Mouse (Mus musculus) urinary bladder, adult 2 months (tissue): ENCODE results near the gene Gm49380. TPM values are rescaled to one million over a fixed set of nuclear protein-coding genes. Genes with fewer than 3 reads are reported as not detected.
"Not testable (repeated sequence)": the region's sequence is repeated elsewhere in the genome, so short reads cannot be mapped to it uniquely, and the experiment has no call there.

Source experiments
- DNase-seq: peaks from one replicate; pipeline ENCODE4 v3.0.0; 2022; ENCODE audit warnings: low spot score
- polyA plus RNA-seq: library from polyadenylated mRNA; depleted of rRNA; stranded (reverse); fragments of >200 nt; gene quantifications from 2 replicates; pipeline ENCODE4 v1.2.3, GENCODE M21; 2012

Gene Gm49380
- polyA plus RNA-seq, 1 experiment: 0.36 TPM

DNA sequence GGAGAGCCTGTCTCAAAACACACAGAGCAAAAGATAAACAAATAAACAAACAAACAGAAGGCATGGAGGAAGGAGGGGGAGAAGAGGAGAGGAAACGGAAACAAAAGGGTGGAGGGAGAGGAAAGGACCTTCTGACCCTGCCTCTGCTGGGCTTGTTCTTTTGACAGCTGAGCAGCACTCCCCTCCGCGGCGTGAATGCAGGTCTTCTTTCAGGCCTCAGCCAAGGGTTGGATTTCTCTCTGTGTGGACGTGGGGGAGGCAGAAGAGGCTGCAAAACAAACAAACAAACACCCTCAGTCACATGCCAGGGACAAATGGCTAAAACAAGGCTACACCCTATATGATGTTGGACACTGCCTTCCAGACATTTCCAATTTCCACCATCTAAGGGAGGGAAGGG lies 11.7 kb upstream of the Gm49380 start:
- DNase-seq: no peak

DNA sequence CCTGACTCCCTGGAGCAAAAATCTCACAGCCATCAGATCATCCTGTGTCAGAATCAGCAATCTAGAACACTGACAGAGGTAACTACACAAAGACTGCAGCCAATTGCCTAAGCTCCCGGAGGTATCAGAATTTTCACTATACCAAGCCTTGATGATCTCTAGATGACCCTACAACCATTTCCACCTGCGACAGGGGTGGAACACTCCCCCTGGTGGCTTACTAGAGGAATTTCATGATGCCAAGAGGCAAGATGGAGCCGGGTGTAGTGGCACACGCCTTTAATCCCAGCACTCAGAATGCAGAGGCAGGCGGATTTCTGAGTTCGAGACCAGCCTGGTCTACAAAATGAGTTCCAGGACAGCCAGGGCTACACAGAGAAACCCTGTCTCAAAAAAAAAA lies 11.0 kb upstream of the Gm49380 start:
- no peak for DNase-seq

DNA sequence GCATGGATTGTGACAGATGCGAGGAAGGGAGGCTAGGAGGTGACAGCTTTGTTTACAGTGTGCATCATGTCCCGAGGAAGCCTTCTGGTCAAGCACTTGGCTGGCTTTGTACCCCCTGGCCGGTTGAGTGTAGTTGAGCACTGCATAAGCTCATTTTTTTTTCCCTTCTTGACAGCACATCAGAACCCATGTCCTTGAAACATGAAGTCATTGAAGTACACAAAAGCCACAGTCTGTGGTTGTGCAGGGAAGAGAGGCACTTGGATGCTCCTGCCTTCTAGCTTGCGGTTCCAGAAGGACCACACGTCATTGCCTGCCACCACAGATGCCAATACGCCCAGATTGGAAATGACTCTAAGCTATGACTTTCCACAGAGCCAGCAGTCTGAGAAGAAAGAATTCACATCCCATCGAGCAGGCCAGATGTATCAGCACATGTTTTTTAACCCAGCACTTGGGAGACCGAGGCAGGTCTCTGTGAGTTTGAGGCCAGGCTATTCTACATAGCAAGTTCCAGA lies 6.7 kb upstream of the Gm49380 start:
- no peak for DNase-seq

DNA sequence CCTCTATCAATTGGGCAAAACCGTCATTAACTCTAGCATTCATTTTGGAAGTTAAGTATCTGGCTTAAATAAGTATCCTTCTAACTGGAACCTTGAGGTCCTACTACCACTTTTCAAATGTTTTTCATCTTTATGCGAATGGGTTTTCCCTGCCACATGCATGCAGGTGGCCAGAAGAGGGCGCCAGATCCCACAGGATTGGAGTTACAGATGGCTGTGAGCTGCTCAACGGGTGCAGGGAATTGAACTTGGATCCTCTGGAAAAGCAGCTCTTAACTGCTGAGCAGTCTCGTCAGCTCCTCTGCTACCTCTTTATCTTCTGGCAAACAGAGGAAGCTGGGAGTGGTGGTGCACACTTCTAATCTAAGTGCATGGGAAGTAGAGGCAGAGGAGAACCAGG lies 5.7 kb upstream of the Gm49380 start:
- DNase-seq: no peak

DNA sequence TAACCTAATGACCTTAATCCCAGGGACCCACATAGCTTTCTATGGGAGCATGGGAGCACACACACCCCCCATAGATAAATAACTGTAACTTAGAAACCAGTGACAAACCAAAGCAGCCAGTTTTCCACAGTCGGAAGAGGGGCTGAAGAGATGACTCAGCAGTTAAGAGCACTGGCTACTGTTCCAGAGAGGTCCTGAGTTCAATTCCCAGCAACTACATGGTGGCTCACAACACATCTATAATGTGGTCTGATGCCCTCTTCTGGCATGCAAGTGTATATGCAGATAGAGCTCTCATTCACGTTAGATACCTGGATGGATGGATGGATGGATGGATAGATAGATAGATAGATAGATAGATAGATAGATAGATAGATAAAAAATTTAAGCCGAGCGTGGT lies 2.9 kb upstream of the Gm49380 start:
- DNase-seq: no peak

DNA sequence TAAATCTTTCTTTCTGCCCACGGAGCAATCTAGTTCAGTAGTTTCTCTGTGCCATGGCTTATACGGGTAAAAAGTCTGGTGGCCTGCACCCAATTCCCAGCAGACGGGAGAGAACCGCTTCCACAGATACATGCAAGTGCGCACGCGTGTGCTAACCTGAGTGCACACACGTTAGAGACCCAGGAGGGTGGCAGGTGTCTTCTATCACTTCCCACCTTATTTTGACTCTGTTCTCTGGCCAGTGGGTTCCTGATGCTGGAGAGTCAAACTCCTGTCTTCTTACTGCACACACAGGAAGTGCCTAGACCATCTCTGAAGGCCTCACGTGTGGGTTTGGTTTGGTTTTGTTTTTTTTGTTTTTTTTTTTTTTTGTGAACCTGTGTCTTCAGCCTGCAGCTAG lies 2.3 kb upstream of the Gm49380 start:
- DNase-seq: no peak

DNA sequence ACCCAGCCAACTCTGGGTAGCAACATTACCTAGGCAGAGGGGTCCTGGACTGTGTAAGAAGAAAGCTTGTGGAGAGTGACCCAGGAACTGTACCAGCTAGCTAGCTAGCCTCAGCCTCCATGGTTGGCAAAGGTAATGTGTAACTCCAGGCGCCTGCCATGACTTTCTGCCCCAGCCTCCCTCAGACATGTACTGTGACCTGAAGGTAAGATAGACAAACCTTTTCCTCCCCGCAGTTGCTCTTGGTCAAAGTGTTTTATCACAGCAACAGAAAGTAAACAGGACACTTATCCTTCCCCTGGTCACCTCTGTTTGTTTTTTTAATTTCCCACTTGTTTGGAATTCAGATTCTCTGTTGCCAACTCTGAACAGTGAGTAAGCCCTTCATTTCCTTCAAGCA lies 1.2 kb upstream of the Gm49380 start:
- no peak for DNase-seq

DNA sequence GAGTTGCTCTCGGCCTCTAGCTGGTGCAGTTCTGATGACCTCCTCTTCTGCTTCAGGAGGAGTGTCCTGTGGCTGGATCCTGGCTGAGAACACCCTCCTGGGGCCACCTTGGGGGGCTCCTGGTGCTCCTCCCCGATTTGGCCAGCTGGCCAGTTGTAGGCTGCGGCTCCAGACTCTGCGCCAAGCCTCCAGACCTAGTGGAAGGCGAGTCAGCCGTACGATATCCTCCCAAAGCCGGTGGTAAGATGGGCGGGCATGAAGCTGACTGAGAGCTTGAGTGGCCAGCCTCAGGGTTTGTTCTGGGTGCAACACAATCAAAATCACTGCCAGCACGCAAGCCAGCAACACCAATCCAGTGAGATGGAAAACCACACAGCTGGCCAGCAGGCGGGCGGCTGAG lies 1.4 kb downstream of the Gm49380 start:
- not testable (repeated sequence) for DNase-seq

DNA sequence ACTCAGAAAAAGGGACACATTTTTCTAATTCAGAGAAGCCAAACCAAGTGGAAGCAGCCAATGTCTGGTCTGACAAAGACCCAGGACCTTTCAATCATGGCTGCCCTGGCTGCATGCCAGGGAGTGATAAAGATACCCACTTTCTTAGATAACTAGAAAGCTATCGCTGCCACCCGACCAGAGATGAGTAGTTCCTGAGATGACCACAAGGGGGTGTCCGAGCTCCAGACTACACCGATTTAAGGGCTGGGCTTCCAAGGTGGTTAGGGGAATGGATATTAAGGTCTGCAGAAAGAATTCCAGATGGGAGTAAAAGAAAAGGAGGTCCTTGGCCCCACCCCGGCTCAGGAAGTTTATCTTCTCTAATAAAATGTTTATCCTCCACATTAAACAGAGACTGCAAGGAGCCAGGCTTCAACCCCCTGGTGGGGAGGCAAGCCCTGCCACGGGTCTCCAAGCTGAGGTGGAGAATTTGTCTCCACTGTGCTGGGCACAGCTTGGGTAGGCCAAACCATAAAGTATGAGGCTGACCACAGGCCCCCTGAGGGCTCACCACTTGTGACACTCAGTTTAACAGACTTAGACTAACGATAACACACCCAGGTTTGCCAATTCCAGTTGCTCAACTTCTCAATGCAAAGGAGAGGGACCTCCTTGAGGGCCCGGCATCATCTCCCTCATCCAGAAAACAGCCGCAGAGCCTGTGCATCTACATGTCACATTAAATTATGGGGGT lies 3.8 kb downstream of the Gm49380 start:
- DNase-seq: no peak

DNA sequence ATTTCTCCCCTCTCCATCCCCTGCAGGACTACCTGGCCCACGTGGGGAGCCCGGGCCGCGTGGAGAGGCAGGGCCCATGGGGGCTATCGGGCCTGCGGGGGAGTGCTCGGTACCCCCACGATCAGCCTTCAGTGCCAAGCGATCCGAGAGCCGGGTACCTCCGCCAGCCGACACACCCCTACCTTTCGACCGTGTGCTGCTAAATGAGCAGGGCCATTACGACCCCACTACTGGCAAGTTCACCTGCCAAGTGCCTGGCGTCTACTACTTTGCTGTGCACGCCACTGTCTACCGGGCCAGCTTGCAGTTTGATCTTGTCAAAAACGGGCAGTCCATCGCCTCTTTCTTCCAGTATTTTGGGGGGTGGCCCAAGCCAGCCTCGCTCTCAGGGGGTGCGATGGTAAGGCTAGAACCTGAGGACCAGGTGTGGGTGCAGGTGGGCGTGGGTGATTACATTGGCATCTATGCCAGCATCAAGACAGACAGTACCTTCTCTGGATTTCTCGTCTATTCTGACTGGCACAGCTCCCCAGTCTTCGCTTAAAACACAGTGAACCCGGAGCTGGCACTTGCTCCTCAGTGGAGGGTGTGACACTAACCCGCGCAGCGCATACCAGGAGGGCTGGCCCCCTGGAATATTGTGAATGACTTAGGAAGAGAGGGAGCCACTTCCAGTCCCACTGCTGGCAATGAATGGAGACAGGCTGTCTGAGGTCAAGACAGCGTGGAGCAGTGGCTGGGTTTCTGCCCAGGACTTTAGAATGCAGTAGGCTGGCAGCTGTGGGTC lies 4.8 kb downstream of the Gm49380 start:
- DNase-seq: no peak

DNA sequence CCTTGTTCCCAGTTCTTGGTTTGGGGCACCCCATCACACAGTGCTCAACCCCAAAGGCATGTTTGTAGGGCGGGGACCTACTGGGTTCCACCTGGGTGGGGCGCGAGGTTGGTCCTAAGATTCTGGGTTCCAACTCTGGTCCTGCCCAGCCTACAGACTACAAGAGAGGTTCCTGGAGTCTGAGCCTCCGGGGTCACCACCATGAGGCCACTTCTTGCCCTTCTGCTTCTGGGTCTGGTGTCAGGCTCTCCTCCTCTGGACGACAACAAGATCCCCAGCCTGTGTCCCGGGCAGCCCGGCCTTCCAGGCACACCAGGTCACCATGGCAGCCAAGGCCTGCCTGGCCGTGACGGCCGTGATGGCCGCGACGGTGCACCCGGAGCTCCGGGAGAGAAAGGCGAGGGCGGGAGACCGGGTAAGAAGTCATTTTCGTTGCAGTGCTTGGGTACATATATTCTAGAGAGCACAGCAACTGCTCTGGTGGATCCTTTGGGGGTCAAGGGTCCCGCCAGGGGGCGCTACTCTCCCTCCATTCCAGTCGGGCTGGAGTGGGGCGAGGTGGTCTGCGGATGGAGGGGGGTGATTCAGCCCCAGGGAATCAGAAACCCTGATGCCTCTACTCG lies 5.6 kb downstream of the Gm49380 start:
- DNase-seq: no peak

DNA sequence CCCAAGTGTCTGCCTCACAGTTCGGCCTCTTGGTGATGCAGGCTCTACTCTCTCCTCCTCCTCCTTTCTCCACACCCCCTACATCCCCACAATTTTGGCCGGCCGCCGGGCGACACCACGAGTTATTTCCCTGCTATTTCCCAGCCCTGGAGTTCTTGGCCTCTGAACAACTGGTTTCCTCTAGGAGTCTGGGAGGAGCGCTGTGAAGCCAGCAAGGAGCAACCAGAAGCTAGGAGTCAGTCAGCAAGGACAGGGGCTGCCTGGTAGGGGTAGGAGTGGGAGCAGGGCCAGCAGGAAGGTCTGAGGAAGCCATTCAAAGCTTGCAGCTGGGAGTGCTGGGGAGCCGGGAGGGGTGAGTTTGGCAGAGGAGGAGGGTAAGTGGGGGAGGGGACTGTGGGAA lies 6.2 kb downstream of the Gm49380 start, which contains the start of gene C1qtnf5:
TSS of gene C1qtnf5 (plus strand) at position 136 of the 400 bp plus-strand sequence.
- DNase-seq: no peak

DNA sequence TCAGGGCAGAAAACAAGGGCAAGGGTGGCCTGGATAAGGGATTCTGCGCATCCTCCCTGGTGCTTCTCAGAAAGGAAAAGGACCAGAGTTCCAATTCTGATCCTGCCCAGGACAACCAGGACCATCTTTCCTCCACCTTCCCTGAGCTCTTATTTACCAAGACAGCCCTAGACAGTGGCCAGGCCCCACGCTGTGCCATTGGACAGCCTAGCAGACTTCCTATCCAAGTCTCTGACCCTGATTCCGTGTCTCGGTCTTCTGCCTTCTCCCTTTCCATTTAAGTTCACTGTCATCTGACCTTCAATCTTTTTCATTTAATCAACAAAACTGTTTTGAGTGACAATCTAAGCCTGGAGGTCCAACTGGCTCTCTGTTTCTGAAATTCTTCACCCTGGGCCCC lies 6.7 kb downstream of the Gm49380 start:
- no peak for DNase-seq

DNA sequence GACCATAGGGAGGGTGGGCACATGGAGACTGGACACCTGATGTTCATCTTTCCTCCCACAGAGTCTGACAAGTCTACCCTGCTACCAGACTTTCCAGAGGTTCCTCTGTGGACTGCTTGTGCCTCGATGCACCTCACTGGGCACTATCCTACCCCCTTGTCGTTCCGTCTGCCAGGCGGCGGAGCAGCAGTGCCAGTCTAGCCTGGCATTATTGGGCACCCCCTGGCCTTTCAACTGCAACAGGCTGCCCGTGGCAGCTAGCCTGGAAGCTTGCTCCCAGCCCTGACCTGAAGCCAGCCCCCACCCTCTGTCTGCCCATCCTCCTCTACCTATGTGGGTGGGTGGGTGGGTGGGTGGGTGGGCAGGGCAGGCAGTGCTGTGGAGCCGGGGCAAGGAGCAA lies 7.1 kb downstream of the Gm49380 start:
- no peak for DNase-seq

DNA sequence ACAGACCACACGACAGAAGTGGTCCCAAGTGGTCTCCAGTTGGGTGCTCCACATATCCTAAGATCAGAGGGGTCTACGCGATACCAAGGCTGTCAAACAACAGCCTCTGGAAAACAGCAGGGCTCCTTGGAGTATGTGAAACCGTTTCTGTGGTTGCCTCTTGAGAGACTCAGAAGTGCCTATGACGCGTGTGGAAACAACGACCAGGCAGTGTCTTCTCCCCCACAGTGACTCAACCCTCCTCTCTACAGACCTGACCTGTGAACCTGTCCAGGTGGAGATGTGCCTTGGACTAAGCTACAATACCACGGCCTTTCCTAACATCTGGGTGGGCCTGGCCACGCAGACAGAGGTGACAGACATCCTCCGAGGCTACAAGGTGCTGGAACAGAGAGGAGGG lies 7.5 kb downstream of the Gm49380 start:
- DNase-seq: no peak

DNA sequence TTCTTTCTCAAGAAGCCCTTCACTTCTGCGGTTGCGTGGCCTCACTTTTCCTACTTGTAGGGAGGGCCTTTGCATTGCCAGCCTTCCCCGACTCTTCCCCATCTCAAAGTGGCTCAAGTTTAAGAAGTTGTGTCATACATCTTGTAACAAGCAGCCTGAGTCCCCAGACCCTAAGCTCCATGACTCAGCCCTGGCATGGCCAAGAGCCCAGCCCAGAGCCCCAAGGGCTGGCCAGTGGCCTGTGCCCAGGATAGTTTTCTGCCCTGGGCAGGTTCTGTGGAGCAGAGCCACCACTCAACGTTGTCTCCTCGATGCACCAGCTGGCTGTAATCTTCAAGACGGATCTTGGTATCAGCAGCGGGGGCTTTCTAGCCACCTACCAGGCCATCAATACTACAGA lies 8.4 kb downstream of the Gm49380 start:
- no peak for DNase-seq

DNA sequence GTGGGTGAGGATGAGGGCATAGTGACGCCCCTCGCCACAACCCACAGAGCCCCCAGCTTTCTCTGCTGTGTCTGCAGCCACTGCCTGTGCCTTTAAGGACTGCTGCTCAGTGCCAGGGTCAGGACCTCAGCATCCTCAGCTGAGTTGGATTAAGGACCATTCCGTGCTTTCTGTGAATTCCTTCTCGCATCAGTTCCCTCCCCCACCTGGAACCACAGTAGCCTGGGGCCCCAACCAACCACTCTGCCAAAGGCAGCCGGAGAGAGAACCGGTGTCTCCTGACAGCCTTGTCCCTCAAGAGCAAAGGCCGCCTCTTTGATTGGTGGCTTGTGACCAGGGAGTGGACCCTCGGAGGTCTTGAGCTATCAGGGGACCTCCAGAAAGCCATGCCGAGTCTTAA lies 11.8 kb downstream of the Gm49380 start, which contains the start of gene Mfrp:
TSS of gene Mfrp (plus strand) at position 240 of the 400 bp plus-strand sequence.
- DNase-seq: no peak

DNA sequence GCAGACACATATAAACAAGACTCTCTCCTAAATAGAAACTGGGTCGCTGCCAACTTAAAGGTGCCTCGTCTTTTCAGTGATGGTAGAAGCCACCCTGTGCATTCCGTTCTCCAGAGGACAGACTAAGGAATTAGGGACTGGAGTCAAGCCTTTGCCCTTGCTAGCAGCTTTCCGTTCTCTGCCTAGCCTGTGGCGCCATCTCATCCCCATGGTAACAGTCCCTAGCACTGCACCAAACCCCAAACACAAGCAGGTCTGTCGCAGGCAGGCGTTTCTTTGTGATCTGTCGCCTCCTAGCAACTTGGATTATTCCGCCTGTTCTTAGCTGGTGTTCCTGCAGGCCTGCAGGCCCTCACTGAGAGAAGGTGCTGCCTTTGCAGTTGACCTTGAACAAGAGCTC lies 16.8 kb downstream of the Gm49380 start:
- DNase-seq: no peak

DNA sequence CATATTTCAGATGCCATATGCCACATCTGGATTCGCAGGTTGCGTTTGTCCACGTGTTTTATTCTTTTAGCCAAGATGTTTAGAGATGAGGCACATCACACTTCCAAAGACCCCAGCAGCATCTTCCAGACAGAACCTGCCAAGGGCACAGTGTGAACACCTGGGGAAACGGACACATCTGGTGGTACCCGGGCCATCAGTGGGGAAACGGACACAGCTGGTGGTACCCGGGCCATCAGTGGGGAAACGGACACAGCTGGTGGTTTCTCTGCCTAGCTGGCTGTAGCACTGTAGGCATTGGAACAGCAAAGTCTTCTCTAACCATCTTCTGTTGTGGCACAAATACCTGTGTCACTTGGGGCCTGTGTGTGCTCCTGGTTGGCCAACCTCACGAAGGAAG lies 17.5 kb downstream of the Gm49380 start:
- DNase-seq: no peak

DNA sequence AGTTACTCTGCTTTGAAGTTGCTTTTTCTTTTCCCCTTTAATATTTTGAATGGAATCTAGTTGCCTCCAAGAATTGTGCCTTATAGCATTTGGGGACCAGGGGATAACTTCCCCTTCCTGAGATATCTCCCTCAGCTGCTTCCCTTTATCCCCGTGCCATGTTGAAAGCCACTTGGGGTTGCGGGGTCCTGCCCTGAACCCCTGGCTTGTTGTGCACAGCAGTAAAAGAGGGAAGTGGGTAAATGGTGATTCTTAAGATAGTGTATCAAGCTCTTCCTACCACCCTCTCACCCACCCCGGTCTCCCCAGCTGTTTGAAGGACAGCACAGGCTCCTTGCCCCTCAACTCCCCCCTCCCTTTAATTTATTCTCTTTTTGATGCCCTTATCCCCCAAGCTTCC lies 18.6 kb downstream of the Gm49380 start:
- no peak for DNase-seq

DNA sequence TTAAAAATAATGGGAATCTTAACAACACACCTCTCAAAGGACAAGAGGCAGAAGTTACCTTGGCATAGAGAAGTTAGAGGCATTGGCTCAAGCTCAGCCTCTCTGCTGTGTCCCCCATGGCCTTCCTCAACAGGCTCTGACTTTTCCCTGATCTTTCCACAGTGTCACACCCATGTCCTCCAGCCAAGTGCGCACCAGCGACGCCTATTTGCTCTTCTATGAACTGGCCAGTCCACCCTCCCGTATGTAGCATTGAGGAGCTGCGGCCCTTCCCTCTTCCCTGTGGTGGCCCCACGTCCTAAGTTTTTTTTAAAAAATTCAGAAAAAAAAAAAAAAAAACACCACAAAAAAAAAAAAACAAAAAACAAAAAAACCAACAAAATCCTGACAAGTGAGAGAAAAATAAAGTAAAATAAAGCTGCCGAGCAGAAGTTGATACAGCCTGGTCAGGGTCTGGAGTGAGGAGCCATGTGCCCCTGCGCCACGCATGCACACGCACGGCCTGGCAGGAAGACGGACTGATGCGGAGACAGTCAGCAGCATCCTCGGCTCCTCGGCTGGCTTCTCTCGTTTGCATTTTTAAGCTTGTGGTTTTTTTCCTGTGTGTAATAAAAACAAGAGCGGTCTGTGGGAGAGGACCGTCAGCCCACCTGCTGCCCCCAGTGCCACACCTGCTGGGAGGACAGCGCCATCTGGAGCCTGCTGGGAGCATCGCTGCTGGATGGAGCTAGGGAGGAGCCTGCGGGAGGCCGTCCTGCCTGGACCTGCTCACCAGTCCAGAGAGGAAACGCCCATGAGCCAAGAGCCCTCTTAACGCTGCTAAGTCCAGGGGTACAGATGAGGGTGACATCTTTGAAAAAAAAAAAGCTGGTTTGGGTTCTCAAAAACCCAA lies 19.4 kb downstream of the Gm49380 start:
- no peak for DNase-seq
